Mouse (Mus musculus) brain, adult 2 months (tissue): ENCODE measurements at regions not wholly inside any gene's neighbourhood (a gene's known extent, or its start where the extent isn't known, plus 50 kb on each side); places are given as distances from the start of the nearest gene placed in this dataset.
A peak's percentile ranks its signal among the peaks of the same experiment; 100 is the strongest.

Experiments
- DNase-seq: peaks from one replicate; pipeline ENCODE4 v3.0.0; 2011; ENCODE audit warnings: low read depth, low spot score

GRCm38 (mm10) chr17:92016373-92016772, 923.5 kb upstream of the Nrxn1 start:
- DNase-seq: no peak

DNA sequence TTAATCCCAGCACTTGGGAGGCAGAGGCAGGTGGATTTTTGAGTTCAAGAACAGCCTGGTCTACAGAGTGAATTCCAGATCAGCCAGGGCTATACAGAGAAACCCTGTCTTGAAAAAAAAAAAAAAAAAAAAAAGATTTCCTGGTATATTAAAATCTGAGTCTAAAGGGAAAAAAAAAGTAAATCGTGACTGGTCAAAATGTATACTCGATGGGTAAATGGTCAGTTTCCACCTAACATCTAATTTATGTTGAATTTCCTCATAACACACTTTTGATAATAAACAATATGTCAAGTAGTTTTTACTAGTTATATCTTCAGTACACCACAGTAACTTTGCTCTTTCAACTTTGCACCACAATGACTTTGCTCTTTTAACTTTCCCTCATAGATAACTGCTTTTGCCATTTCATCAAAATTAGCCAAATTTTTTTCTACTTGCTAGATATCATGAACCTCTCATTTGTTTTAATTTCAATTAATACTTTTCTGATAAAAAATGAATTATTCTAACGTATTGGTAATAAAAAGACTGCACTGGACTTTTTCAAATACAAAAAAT, 922.8 kb upstream of the Nrxn1 start:
- no peak for DNase-seq

DNA sequence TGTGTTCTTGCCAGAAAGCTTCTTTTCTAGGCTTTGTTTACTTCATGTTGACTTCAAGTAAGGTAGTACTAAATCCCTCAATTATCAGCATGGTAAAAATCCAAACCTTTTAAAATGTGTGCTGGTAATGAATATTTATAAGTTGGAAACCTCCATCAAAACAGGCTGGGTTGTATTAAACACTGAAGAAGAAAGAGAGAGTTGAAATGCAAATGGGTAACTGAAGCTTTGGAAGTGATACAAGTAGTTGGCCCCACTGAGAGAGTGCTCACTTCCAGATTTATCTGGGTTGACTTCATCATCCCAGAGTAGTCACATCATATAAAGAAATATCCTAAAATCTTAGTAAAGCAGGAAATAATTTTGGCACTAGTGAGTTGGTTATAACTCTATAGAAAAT, 902.7 kb upstream of the Nrxn1 start:
- DNase-seq: peak; percentile 2

GRCm38 (mm10) chr17:91995095-91995494, 902.2 kb upstream of the Nrxn1 start:
- no peak for DNase-seq

DNA sequence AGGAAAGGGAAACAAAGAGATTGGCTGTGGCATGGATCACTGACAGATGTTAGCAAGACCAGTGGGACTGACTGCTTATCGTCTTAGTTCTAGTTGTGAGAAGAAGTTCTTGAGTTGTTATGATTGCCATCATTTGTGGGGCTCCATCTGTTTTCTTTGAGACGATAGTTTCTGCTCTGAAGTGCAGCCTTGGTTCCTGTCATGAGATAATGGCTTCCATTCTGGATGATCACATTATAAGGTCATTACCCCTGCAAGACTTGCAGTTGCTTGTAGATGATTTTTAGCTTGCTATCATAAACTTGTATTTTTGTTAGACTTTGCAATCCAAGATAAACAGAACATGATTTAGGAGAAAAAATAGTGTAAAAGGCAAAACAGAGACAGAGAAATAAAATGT, 881.6 kb upstream of the Nrxn1 start:
- no peak for DNase-seq
